Mouse (Mus musculus) MEL (cell line): ENCODE results near the gene Tmem232. TPM values are rescaled to one million over a fixed set of nuclear protein-coding genes. Genes with fewer than 3 reads are reported as not detected.
"Not testable (repeated sequence)": the region's sequence is repeated elsewhere in the genome, so short reads cannot be mapped to it uniquely, and the experiment has no call there.

Experiments
- DNase-seq: peaks from one replicate; pipeline ENCODE4 v3.0.0; 2011; ENCODE audit warnings: low read depth, low spot score
- H3K27ac ChIP-seq: 2 replicates; pipeline ENCODE4 v1.5.1; 2012; ENCODE audit warnings: low read depth, mild to moderate bottlenecking, control low read depth, low read length, moderate library complexity; ENCODE audit not compliant: control insufficient read depth
- H3K27me3 ChIP-seq, 2 experiments: fragments of 150-350 bp in 1 of 2; sonication (generic) in 1 of 2; 2 replicates each; pipeline ENCODE4 v1.6.1; 2012; ENCODE audit warnings: low read length in 2 of 2, mild to moderate bottlenecking in 2 of 2, improper control_type of control experiment in 1 of 2, moderate library complexity in 1 of 2; ENCODE audit not compliant: insufficient read depth in 2 of 2, control insufficient read depth in 1 of 2
- H3K36me3 ChIP-seq, 2 experiments: 2 replicates each; pipeline ENCODE4 v1.6.1; 2012 to 2014; ENCODE audit warnings: low read length in 2 of 2, improper control_type of control experiment in 1 of 2, inconsistent platforms in 1 of 2, mild to moderate bottlenecking in 1 of 2; ENCODE audit not compliant: insufficient read depth in 2 of 2, control insufficient read depth in 1 of 2
- H3K4me1 ChIP-seq, 2 experiments: fragments of 150-350 bp in 1 of 2; sonication (generic) in 1 of 2; 2 replicates each; pipeline ENCODE4 v1.6.1; 2012; ENCODE audit warnings: low read length in 2 of 2, improper control_type of control experiment in 1 of 2, mild to moderate bottlenecking in 1 of 2; ENCODE audit not compliant: insufficient read depth in 2 of 2, control insufficient read depth in 1 of 2
- H3K4me3 ChIP-seq, 2 experiments: fragments of 150-350 bp in 1 of 2; sonication (generic) in 1 of 2; 2 replicates each; pipeline ENCODE4 v1.5.1; 2012; ENCODE audit warnings: low read depth in 2 of 2, low read length in 2 of 2, mild to moderate bottlenecking in 2 of 2, moderate library complexity in 2 of 2, control low read depth in 1 of 2, improper control_type of control experiment in 1 of 2; ENCODE audit not compliant: control insufficient read depth in 1 of 2, insufficient read depth in 1 of 2
- H3K79me2 ChIP-seq: 2 replicates; pipeline ENCODE4 v1.6.1; 2012; ENCODE audit warnings: mild to moderate bottlenecking, low read length, moderate library complexity; ENCODE audit not compliant: control insufficient read depth, poor library complexity, insufficient read depth
- H3K9ac ChIP-seq: 2 replicates; pipeline ENCODE4 v1.6.1; 2012; ENCODE audit warnings: low read depth, mild to moderate bottlenecking, control low read depth, low read length, moderate library complexity; ENCODE audit not compliant: control insufficient read depth, poor library complexity, severe bottlenecking
- H3K9me3 ChIP-seq: fragments of 150-350 bp; sonication (generic); replicated peaks from 2 replicates; pipeline ENCODE4 v1.6.1; 2012; ENCODE audit warnings: mild to moderate bottlenecking, low read length, improper control_type of control experiment, moderate library complexity; ENCODE audit not compliant: insufficient read depth
- EP300 ChIP-seq, 2 experiments: IDR thresholded peaks; 2 replicates each; pipeline ENCODE4 v1.6.1; 2011; ENCODE audit warnings: improper control_type of control experiment in 2 of 2, low read length in 2 of 2, low read depth in 1 of 2, mild to moderate bottlenecking in 1 of 2
- ETS1 ChIP-seq: IDR thresholded peaks from 2 replicates; pipeline ENCODE4 v1.6.1; 2012; ENCODE audit warnings: low read depth, mild to moderate bottlenecking, inconsistent platforms, low read length, improper control_type of control experiment, moderate library complexity
- GABPA ChIP-seq: IDR thresholded peaks from 2 replicates; pipeline ENCODE4 v1.6.1; 2012; ENCODE audit warnings: low read depth, mild to moderate bottlenecking, inconsistent platforms, low read length, improper control_type of control experiment, moderate library complexity
- GATA1 ChIP-seq: IDR thresholded peaks from 2 replicates; pipeline ENCODE4 v1.6.1; 2011; ENCODE audit warnings: low read depth, low read length, improper control_type of control experiment
- HCFC1 ChIP-seq: IDR thresholded peaks from 2 replicates; pipeline ENCODE4 v1.6.1; 2012; ENCODE audit warnings: low read depth, mild to moderate bottlenecking, inconsistent platforms, low read length, improper control_type of control experiment, moderate library complexity
- MAX ChIP-seq: IDR thresholded peaks from 2 replicates; pipeline ENCODE4 v1.6.1; 2011; ENCODE audit warnings: low read length, improper control_type of control experiment
- MAZ ChIP-seq: IDR thresholded peaks from 2 replicates; pipeline ENCODE4 v1.6.1; 2012; ENCODE audit warnings: low read depth, mild to moderate bottlenecking, inconsistent platforms, low read length, improper control_type of control experiment
- NELFE ChIP-seq: IDR thresholded peaks from 2 replicates; pipeline ENCODE4 v1.6.1; 2011; ENCODE audit warnings: low read depth, low read length, improper control_type of control experiment
- NRF1 ChIP-seq: IDR thresholded peaks from 2 replicates; pipeline ENCODE4 v1.6.1; 2014; ENCODE audit warnings: low read depth, mild to moderate bottlenecking, inconsistent platforms, low read length, improper control_type of control experiment, moderate library complexity; ENCODE audit not compliant: poor library complexity, insufficient read depth, severe bottlenecking
- POLR2AphosphoS2 ChIP-seq: IDR thresholded peaks from 2 replicates; pipeline ENCODE4 v1.6.1; 2011; ENCODE audit warnings: low read length, improper control_type of control experiment
- POLR2AphosphoS5 ChIP-seq: IDR thresholded peaks from 2 replicates; pipeline ENCODE4 v1.6.1; 2012; ENCODE audit warnings: low read depth, borderline replicate concordance, mild to moderate bottlenecking, inconsistent platforms, low read length, moderate library complexity, mixed read lengths
- SMC3 ChIP-seq: IDR thresholded peaks from 2 replicates; pipeline ENCODE4 v1.6.1; 2011; ENCODE audit warnings: low read depth, low read length, improper control_type of control experiment
- TAL1 ChIP-seq: IDR thresholded peaks from 2 replicates; pipeline ENCODE4 v1.6.1; 2012; ENCODE audit warnings: mild to moderate bottlenecking, inconsistent platforms, low read length, moderate library complexity, mixed read lengths
- TCF12 ChIP-seq: IDR thresholded peaks from 2 replicates; pipeline ENCODE4 v1.6.1; 2014; ENCODE audit warnings: low read depth, mild to moderate bottlenecking, inconsistent platforms, low read length, improper control_type of control experiment, moderate library complexity
- UBTF ChIP-seq: IDR thresholded peaks from 2 replicates; pipeline ENCODE4 v1.6.1; 2012; ENCODE audit warnings: low read depth, mild to moderate bottlenecking, inconsistent platforms, low read length, improper control_type of control experiment, moderate library complexity, borderline replicate concordance; ENCODE audit not compliant: insufficient read depth
- USF1 ChIP-seq: IDR thresholded peaks from 2 replicates; pipeline ENCODE4 v1.6.1; 2014; ENCODE audit warnings: low read depth, mild to moderate bottlenecking, inconsistent platforms, low read length, improper control_type of control experiment, moderate library complexity
- USF2 ChIP-seq, 2 experiments: IDR thresholded peaks; 2 replicates each; pipeline ENCODE4 v1.6.1; 2011 to 2012; ENCODE audit warnings: improper control_type of control experiment in 2 of 2, low read length in 2 of 2, borderline replicate concordance in 1 of 2, inconsistent platforms in 1 of 2, low read depth in 1 of 2, mild to moderate bottlenecking in 1 of 2; ENCODE audit not compliant: insufficient read depth in 1 of 2
- ZC3H11A ChIP-seq: IDR thresholded peaks from 2 replicates; pipeline ENCODE4 v1.6.1; 2012; ENCODE audit warnings: low read depth, mild to moderate bottlenecking, inconsistent platforms, low read length, improper control_type of control experiment
- ZKSCAN1 ChIP-seq: IDR thresholded peaks from 2 replicates; pipeline ENCODE4 v1.6.1; 2012; ENCODE audit warnings: low read depth, mild to moderate bottlenecking, inconsistent platforms, low read length, improper control_type of control experiment, moderate library complexity
- ZMIZ1 ChIP-seq: IDR thresholded peaks from 2 replicates; pipeline ENCODE4 v1.6.1; 2012; ENCODE audit warnings: low read depth, mild to moderate bottlenecking, inconsistent platforms, low read length, improper control_type of control experiment, moderate library complexity
- polyA plus RNA-seq, 2 experiments: library from polyadenylated mRNA; stranded (reverse) in 1 of 2; unstranded in 1 of 2; fragments of >175 nt in 1 of 2; fragments of >200 nt in 1 of 2; gene quantifications; 2 replicates each; pipeline versions ENCODE4 v1.2.1 to v1.2.4; 2012; ENCODE audit warnings: low replicate concordance in 2 of 2, low read depth in 1 of 2; ENCODE audit not compliant: insufficient read length in 2 of 2, insufficient read depth in 1 of 2, missing spikeins in 1 of 2
- total RNA-seq: library from RNA; depleted of rRNA; stranded (reverse); fragments of 300-350 nt; gene quantifications from 2 replicates; pipeline ENCODE4 v1.2.3, GENCODE M21; 2012

Tmem232 gene
- total and polyA plus RNA-seq, 3 experiments = 0.04 TPM; not detected in 2

DNA sequence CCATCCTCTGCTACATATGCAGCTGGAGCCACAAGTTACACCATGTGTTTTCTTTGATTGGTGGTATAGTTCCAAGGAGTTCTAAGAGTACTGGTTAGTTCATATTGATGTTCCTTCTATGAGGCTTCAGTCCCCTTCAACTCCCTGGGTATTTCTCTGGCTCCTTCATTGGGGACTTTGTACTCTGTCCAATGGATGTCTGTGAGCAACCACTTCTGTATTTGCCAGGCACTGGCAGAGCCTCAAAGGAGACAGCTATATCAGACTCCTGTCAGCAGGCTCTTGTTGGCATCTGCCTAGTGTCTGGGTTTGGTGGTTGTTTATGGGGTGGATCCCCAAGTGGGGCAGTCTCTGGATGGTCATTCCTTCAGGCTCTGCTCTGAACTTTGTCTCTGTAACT is 8.2 kb downstream of the Tmem232 start:
- H3K9me3 ChIP-seq, DNase-seq, H3K4me3 ChIP-seq, H3K9ac ChIP-seq, H3K27me3 ChIP-seq, H3K27ac ChIP-seq, H3K36me3 ChIP-seq, H3K79me2 ChIP-seq, H3K4me1 ChIP-seq: not testable (repeated sequence)

DNA sequence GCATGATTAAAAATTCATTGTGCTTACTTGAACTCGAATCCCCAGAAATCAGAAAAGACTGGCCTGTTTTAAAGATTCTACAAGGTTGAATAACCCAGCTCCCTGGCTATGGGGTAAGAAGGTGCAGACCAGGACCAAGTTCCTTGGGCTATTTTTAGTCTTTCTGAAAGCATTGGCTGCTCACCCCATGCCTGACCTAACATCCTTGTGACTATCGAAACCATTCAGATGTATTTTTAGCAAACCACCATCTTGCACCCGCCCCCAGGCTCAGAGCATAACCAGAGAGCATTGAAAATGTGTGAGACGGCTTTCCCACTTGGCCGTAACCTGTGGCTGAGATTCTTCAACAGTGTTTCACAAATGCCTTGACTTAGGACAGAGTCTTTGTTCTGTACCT is 13.1 kb downstream of the Tmem232 start:
- H3K4me3 ChIP-seq = no peak overlapping the region
- H3K27me3 ChIP-seq = no peaks in the 10 kb centered on the region; a peak in 1 of 4 replicates
- H3K27ac ChIP-seq = no peak overlapping the region
- H3K4me1 ChIP-seq = no peaks in the 10 kb centered on the region
- no peak for DNase-seq
- H3K9ac ChIP-seq = no peak overlapping the region
- H3K36me3 ChIP-seq = no peaks in the 10 kb centered on the region
- H3K79me2 ChIP-seq = no peaks in the 10 kb centered on the region
- no peaks in the 10 kb centered on the region for H3K9me3 ChIP-seq
- TF ChIP-seq POLR2AphosphoS2 = no peak
- TF ChIP-seq ETS1 = no peak
- TF ChIP-seq NRF1 = no peak
- no peak for TF ChIP-seq POLR2AphosphoS5
- TF ChIP-seq MAX = no peak
- TF ChIP-seq UBTF = no peak
- TF ChIP-seq HCFC1 = no peak
- no peak for TF ChIP-seq NELFE
- TF ChIP-seq EP300 (IDR thresholded peaks at IDR 0.05; ENCODE audit: low read depth in 1 of 2, low read length in 2 of 2) = no peak
- no peak for TF ChIP-seq GABPA
- TF ChIP-seq SMC3 = no peak
- TF ChIP-seq TCF12 = no peak

DNA sequence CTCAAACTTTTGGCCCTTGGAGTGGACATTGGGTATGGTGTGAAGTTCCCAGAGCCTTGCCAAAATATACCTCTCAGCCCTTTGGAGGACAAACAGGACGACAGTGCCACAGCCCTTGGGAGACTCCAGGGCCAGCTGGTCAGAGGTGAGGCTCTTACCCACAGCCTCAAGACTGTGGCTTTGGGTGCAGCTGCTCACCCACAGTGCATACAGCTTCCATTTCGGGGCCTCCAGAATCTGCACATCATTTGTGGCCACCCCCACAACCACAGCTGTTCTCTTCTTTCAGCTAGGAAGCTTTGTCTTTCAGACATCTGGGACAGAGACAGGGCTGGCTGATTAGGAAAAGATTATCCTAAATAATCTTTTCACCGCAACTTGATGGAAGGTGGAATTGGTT is 27.1 kb downstream of the Tmem232 start:
- Histone ChIP-seq H3K9me3 (no peaks in the 10 kb centered on the region), H3K79me2 (no peaks in the 10 kb centered on the region), H3K4me1 (no peaks in the 10 kb centered on the region), H3K9ac (no peak overlapping the region), H3K4me3 (no peak overlapping the region), H3K27me3 (no peaks in the 10 kb centered on the region)
- no peak for DNase-seq
- TF ChIP-seq TAL1 (no peak), NRF1 (no peak), ZMIZ1 (no peak), USF1 (no peak), GATA1 (no peak), GABPA (no peak), ETS1 (no peak), ZC3H11A (no peak), ZKSCAN1 (no peak), EP300 (IDR thresholded peaks at IDR 0.05; ENCODE audit: low read depth in 1 of 2, low read length in 2 of 2) (no peak), USF2 (IDR thresholded peaks at IDR 0.05; ENCODE audit: borderline replicate concordance in 1 of 2, insufficient read depth in 1 of 2, low read depth in 1 of 2, low read length in 2 of 2) (no peak), SMC3 (no peak), UBTF (no peak), POLR2AphosphoS2 (no peak), MAZ (no peak)
- TF ChIP-seq, all 39 proteins: peak for 0
- H3K27ac ChIP-seq = no peak overlapping the region
- H3K36me3 ChIP-seq = no peaks in the 10 kb centered on the region
